Mouse (Mus musculus) thymus, postnatal 4 days (tissue): Measurements from ENCODE around the gene Adamts2.
A peak's percentile ranks its signal among the peaks of the same experiment; 100 is the strongest.

Source experiments
- DNase-seq: peaks from one replicate; pipeline ENCODE4 v3.0.0; 2021

Gene Adamts2

DNA sequence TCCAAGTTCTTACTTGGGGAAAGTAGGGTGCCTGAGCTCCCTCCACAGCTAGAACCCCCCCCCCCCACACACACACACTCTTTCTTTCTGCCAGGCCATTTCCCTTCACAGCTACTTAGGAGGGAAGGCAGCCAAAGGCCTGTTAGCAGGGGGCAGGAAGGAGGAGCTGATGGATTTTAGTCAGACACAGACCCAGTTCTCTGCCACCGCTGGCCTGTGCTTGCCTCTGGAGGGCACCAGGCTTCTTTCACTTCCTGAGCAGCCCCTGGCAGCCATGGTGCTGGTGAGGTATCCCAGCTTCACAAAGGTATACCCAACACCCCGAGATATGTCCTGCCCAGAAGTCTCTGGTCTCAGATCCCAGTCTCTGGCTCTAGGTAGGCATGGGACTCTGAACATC, 22.4 kb downstream of the Adamts2 start:
- peak; percentile 31 for DNase-seq

DNA sequence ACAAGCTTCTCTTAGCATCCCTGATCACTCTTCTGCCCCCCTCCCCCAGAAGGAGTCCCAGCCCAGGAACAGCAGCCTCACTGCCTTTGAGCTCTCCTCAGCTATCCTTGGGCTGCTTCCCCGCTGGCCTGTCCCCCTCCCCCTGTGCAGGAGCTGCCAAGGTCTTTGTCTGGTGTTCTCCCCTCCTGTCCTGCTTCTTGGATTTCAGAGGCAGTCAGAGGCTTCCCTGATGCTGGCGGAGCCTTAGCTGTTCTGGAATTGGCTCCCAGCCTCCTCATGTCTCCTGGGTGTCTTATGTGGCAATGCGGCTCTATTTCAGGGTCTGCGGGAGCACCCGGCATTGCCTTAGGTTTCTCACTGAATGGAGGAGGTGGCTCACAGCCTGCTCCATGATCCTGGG, 22.8 kb downstream of the Adamts2 start:
- DNase-seq = no peak

DNA sequence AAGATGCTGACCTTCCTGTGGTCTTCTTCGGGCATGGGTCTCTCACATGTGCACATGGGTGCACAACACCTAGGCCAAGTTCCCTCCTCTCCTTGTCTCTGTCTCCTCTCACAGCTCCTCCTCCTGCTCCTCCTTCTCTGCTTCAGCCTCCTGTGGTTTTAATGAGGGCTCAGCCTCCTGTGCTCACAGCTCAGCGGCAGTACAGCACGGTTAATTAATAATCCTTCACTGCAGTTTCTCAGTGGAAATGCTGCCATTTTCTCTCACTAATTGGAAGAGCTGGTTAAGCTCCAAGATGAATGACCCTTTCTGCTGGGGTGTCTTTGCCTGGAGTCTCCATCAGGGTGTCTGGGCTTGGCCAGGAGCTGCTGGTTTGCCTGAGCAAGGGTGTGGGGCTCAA, 27.0 kb downstream of the Adamts2 start:
- DNase-seq = no peak

DNA sequence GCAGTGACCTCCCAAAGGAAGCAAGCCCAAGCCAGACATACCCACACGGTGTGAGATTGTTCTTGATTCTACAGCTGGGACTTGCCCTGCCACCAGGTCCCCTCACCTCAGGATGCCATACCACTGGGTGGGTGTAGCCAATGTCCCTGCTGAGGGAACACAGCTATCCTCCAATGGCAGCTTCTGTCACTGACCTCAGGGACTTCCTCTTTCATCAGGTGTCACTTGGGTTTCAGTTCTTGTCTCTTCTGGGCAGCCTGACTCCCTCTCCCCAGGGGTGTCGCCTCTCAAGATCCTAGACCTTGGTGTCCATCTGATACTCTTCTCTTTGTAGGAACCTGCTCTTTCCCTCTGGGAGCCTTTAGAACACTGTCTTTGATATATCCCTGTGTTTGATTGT, 28.6 kb downstream of the Adamts2 start:
- DNase-seq = no peak

DNA sequence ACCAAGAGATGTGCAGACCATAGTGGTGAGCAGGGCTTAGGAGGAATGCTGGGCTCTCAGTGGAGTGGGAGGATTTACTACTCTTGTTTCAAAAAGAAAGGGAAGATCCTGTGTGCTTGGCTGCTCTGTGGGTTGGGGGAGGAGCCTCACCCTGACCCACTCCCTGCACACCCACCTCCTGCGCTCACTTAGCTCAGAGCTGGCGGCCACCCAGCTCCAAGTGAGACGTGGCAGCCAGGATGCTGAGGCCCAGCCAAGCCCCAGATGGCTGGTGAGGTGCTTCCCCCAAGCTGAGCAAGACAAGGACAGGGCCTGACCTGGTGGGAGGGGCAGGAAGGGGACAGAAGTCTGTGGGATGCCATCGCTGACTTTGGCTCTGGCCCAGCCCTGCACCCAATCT, 30.4 kb downstream of the Adamts2 start:
- DNase-seq = peak; percentile 33

DNA sequence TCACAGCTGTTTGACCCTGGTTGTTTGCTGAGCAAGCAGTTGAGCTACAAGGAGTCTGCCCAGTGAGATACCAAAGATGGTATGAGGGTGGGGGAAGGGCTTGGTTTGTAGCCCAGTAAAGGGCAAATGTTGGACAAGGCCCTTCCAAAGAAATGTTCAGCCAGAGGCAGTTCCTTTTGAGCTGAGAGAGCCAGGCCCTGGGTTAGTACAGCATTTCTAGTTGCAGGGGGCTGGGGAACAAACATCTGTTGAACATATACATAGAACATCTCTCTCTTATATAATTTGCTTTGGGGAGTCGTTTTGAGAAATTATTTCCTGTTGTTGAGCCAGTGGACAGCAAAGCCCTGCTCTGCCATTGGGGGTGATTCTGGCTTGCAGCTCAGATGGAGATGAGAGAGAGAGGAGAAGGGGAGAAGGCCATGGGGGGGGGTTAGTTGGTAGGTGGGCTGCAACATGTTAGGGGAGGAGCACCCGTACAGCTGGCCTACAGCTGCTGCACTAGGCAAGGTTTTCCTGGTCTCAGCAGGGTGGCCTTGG, 33.2 kb downstream of the Adamts2 start:
- DNase-seq = no peak

DNA sequence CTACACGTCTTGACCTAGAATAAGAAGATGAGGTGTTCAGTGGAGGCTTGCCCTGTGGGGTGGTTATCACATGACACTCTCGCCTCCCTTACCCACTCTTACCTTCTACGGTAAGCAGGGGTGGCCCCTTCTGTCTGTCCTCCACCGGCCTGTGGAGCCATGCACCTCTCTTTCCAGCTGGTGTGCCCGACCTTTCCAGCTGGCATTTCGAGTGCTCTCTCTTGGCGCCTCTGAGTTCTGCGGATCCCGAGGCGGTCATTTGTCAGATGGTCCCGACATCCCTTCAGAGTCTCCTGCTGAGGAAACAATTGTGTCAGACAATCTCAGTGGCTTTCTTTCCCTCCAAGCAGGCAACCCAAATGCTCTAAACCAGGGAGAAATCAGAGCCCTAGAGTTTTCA, 35.1 kb downstream of the Adamts2 start:
- DNase-seq = no peak

DNA sequence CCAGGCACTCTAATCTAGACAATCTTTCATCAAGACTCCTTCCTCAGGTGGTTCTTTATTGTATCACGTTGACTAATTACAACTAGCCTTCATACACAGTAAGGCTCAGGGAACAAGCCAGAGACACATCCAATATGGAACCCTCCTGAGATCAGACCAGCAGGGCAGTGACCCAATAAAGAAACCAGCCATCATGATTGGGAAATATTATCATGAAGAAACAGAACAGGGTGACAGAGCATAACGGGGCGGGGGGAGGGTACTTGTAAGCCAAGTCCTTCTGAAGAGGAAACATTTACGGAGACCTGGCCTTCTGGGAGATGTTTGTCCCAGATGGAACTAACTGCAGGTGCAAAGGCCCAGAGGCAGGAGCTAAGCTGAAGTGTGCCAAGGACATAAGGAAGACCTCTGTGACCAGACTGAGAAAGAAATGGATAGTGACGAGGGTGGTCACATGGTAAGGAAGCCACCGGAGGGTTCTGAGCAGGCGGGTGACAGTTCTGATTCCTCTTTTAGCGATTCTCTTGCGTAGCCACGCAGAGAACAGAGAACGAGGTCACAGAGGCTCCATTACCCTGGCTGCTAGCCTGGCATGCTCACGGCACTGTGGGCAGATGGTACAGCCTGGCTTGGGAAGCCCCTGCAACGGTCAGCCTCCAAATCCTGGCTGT, 36.4 kb downstream of the Adamts2 start:
- DNase-seq = no peak

DNA sequence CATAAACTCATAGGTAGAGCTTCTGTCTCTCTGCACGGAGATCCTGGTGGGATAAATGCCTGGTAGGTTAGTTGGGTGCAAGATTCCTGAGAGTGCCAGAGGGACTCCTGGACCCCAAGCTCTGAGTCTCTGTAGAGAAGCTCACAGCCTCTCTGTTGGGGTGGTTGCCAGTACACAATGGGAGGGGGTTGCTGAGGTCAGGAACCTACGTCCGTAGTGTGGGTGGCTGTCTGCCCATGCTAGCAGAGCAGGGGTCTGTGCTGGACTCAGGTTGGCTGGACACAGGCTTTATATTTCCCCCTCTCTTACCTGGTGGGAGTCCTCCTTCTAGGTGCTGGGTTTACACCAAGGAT, 37.0 kb downstream of the Adamts2 start:
- DNase-seq = no peak

DNA sequence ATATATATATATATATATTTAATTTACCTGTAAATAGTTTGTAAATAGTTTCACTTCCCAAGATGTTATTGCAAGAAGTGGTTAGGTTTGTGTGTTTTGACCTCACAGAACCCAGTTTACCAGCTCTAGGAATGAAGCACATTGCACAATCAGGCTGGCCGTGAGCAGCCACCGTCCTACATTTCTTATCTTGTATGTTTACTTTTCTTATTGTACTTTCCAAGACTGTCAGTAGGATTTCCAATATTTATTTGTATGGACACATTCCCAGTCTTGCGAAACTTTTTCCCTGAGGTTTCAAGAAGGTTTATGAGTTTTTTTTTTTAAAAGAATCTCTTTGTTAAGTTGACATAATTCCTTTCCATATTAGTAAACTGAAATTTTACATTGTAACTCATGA, 40.7 kb downstream of the Adamts2 start:
- DNase-seq = no peak

DNA sequence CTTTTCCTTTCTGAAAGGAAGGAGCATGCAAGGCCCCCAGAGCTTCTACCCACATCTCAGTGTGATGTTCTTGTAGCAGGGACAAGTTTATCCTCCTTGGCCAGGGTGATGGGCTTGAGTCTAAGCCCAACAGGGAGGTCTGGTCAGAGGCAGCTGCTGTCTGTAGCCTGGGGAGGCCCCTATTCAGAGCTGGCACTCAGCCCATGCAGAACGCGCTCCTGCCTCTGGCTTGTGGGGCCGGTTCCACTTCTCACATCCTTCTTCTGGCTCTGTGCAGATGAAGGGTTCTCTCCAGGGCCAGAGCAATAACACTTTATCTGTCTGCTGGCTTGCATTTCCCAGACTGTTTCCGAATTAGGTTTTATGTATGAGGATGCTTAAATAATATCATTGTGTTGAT, 44.3 kb downstream of the Adamts2 start:
- no peak for DNase-seq

DNA sequence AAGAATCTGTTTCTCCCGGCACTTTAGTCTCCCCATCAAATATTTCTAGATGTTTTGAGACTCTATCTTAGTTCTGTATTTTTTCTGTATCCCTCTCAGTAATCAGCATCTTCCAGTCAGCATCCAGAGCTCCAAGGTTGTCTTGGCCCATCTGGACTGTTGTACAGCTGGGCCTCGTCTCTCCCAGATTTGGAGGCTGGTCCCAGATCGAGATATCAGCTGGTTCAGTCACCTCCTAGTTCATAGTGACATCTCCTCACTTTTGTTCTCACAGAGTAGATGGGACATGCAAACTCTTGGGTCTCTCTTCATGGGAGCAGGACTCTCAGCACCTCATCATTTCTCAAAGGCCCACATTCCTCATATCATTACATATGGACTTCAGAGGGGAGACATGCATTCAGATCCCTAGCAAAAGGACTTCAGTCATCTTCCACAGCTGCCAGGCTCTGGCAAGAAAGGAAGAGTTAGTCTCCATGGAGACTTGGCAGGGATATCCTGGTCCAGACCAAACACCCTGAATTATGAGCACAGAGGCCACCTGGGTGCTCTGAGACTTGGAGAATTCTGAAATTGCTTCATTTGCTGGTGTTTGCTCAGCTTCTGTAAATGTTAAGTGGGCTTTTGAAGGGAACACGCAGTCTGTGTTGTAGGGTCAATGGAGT, 46.4 kb downstream of the Adamts2 start:
- no peak for DNase-seq

DNA sequence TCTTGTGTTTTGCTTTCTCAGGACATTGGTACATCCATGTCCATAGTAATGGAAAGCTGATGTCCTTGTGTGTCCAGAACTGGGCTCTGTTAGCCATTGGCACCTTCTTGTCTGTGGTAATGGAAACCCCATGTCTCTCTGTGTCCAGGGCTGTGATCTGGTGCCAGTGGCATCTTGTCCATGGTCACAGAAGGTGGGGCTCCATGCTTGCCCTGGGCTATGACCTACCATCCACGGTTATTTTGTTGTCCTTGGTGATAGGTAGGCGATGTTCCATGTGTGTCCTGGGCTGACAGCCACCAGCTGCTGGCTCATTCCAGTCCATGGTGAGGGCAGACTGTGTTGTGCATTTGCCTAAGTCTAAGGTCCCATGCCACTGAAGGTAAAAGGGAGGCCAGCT, 48.2 kb downstream of the Adamts2 start:
- no peak for DNase-seq

DNA sequence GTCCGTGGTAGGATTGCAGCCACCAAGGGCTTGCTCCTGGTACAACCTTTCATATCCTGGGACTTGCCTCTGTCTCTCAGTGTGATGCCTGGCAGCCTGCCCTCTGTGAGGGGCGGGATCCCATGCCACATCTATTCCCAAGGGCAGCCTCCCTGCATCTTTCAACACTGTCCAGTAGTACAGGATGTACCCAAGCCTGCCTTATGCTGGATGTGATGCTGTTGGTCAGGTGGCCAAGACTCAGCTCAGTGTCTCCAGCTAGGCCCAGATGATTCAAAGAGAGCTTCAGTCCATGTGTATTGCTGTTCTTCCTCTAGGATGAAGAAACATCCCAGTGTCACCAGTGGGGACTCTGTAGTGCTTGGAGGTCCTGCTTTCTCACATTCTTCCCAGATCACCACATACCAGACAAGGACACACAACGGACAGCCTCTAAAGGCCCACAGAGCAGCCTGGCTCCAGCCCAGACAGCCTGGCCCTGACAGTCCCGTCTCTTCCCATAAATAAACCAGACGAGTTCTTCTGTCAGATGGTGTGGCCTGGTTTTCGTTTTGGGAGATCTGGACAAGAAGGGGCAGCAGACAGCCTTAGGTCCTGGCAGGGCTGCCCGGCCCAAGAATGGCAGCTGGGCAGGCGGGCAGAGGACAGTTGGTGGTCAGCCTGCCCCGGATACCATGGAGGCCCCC, 52.0 kb downstream of the Adamts2 start:
- DNase-seq = no peak

DNA sequence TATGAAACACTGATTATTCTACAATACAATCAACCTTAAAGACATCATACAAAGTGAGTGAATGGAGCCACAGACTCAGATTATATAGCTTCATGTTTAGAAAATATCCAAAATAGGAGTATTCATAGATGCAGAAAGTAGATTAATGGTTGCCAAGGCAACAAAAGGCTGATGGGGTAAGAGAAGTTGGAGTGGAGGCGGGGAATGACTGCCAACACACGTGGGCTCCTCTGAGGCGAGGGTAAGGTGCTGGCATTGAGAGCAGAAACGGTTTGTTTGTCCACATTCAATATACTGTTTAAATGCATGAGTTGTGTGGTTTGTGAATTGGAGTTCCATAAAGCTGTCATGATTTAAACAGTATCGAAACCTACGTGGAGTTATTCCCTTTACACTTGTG, 56.9 kb downstream of the Adamts2 start:
- no peak for DNase-seq

DNA sequence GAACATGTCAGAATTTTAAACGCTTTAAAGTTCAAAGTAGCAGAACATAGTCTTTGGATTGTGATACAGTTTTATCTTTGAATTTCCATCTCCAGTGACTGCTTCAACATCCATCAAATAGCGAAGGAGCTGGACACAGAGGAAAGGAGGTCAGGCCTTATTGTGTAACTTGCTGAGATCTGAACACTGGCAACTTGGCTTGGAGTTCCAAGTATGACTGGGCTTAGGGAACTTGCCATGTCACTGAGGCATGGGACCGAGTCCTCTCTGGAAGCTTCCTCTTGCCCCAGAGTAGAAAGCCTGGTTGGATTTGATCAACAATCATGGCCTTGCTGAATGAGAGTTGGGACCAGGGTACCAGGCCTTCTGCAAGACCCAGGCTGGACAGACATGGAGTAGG, 60.3 kb downstream of the Adamts2 start:
- DNase-seq = no peak

DNA sequence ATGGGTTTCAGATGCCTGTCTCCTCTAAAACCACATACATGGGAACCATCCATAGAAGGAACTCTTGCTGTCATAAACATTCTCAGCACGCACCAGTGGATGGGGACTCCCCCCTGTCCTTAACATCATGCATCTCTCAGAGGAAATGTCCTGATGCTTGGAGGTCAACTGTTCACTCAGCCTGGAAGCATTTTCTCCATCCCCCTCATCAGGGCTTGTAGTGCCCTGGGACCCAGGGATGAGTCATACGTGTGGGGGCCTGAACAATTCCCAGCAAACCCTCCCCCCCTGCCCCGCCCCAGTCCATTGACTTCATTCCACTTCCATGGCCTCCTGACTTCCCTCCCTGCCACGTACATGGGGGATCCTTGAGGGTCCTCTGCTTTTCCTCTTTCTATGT, 62.9 kb downstream of the Adamts2 start:
- no peak for DNase-seq

DNA sequence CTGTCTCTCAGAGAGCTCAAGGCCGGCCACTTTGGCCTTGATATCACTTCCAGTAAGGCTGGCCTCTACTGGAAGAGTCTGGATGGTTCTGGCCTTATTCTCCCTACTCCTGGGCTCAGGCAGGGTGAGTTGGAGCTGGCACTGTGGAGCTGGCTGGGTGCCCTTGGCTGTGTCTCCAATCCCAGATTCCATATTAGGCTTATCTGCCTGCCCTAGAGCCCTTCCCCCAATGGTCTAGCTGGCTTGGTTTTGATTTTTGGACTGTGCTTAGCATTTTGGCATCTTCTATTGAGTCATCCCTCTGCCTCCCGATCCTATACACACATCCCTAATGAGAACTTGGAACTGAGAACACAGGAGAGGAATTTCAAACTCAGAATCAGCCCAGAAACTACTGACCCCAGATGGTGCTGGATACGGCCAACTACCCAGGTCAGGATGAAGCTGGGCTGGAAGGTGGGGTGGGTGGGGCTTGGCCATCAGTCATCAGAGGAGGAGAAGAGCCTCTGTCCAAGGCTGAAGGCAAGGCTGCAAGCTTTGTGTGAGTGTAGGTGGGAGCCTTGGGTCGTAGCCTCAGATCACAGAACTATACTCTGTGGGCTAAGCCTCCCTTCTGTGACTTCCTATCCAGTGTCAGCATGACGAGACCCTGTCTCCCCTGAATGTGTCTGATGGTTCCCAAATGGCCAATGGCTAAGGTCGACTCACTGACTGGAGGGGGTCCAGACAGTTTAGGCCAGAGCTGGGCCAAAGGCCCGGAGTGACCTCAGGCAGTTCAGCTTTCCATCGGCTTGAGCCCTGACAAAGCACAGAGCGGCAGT, 67.9 kb downstream of the Adamts2 start:
- no peak for DNase-seq

DNA sequence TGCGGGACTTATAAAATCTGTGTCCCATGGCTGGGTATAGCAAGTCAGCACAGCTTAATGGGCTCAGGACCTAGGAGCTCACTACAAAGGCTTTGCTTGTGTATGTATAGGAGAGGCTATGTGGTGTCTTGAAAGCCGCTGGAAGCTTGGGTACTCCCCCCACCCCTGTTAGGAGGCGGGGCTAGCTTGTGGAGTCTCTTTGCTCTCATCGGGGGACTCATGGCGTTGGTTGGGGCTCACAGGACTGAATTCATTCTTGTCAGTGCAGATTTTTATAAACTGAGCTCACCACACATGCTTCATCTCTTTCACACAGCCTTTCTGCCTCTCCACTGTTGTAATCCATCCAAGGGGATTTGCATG, 68.5 kb downstream of the Adamts2 start:
- no peak for DNase-seq

DNA sequence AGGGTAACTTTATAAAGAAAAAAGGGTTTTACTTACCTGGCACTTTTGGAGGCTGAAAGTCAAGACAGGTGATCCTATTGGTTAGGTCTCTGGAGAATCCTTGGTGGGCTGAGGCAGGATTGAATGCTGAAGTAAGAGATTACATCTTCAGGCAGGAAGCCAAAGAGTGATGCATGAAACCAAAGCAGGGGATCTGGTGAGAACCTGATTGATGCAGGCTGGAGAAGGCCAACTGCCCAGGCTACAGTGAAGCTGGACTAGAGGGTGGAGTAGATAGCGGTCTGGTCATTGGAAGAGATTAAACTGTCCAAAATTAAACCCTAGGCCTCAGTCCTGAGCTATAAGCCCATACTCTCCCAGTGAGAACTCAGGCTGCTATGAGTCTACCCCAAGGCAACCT, 69.0 kb downstream of the Adamts2 start:
- DNase-seq = no peak

DNA sequence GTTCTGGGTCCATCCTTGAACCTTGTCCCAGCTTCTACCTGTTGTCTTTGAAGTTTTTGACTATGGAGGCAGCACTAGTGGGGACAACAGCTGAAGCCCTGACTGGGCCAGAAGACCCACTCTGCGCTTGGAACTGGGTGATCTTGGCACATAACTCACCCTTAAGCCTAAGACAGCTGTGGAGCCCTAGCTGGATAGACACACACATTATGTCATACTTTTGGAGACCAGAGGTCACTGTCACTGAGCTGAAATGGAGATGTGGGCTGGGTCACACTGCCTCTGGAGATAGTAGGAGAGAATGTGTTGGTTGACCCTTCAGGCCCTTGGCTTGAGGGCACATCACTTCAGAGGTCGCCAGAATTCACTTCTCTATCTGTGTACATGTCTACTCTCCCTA, 69.5 kb downstream of the Adamts2 start:
- DNase-seq = no peak

DNA sequence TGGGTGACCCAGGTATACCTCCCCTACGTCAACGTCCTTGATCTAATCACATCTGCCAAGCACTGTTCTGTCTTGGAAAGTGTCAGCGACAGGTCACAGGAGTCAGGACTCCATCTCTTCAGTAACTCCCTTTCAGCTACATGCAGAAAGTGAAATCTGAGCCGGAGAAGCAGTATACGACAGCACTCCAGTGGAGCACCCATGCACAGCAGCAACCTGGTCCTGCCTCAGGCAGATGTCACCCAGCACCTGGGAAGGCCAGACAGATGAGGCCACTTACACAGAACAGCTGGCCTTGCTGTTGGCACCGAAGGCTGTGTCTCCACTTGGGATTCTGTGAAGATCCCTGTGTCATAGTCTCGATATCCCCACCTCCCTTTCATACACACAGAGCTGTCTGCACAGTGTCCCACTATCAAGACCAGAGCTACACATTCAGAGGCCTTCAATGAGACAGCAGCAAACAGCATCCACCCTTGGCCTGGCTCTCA, 70.0 kb downstream of the Adamts2 start:
- no peak for DNase-seq

DNA sequence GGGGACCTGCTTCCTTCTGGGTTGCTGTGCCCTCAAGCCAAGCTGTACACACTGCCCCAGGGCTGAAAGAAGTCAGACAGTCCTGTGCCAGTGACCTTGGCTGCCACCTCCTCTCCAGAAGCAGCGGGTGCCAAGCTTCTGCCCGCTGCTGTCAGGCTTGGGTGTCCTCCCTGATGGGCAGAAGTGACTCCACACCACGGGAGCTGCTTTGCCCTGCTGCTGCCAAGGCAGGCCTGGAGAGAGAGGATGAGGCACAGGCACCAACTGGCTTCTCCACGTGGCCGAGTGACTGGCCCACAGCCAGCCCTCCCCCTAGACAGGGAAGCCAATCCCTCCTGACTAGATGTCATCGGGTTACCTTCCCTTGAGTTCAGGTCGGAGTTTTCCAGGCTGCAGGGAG, 71.0 kb downstream of the Adamts2 start:
- DNase-seq = no peak
